Mouse (Mus musculus) limb, embryonic 14.5 days (tissue): Measurements from ENCODE around the gene Tmem131. TPM values are rescaled to one million over a fixed set of nuclear protein-coding genes. Genes with fewer than 3 reads are reported as not detected.

ENCODE experiments used
- ATAC-seq: fragments of 200-750 bp; cut with Nextera tagmentation; 2 replicates; pipeline ENCODE4 v1.8.0; 2017; ENCODE audit warnings: low read depth, moderate number of reproducible peaks, moderate TSS enrichment; ENCODE audit not compliant: low FRiP score
- DNase-seq: peaks from one replicate; pipeline ENCODE4 v3.0.0-alpha.2; 2015; ENCODE audit warnings: low spot score
- H3K27ac ChIP-seq: fragments of 300-500 bp; sonication (generic); replicated peaks from 2 replicates; pipeline ENCODE4 v1.5.1; 2014; ENCODE audit warnings: low read depth, mild to moderate bottlenecking, low read length, moderate library complexity, mixed read lengths
- H3K27me3 ChIP-seq: fragments of 300-500 bp; sonication (generic); 2 replicates; pipeline ENCODE4 v1.6.1; 2014; ENCODE audit warnings: low read length, mixed read lengths; ENCODE audit not compliant: control insufficient read depth, insufficient read depth
- H3K36me3 ChIP-seq: fragments of 300-500 bp; sonication (generic); 2 replicates; pipeline ENCODE4 v1.6.1; 2014; ENCODE audit warnings: mild to moderate bottlenecking, low read length, moderate library complexity, mixed read lengths; ENCODE audit not compliant: control insufficient read depth, insufficient read depth
- H3K4me1 ChIP-seq: fragments of 300-500 bp; sonication (generic); 2 replicates; pipeline ENCODE4 v1.6.1; 2014; ENCODE audit warnings: antibody characterized with exemption, low read length, mixed read lengths; ENCODE audit not compliant: control insufficient read depth, insufficient read depth
- H3K4me2 ChIP-seq: fragments of 300-500 bp; sonication (generic); replicated peaks from 2 replicates; pipeline ENCODE4 v1.6.1; 2014; ENCODE audit warnings: low read depth, mild to moderate bottlenecking, low read length, moderate library complexity; ENCODE audit not compliant: severe bottlenecking
- H3K4me3 ChIP-seq: fragments of 300-500 bp; sonication (generic); replicated peaks from 2 replicates; pipeline ENCODE4 v1.5.1; 2014; ENCODE audit warnings: low read length
- H3K9ac ChIP-seq: fragments of 300-500 bp; sonication (generic); 2 replicates; pipeline ENCODE4 v1.6.1; 2014; ENCODE audit warnings: mild to moderate bottlenecking, low read depth, low read length, moderate library complexity; ENCODE audit not compliant: severe bottlenecking
- H3K9me3 ChIP-seq: fragments of 300-500 bp; sonication (generic); 2 replicates; pipeline ENCODE4 v1.6.1; 2016; ENCODE audit warnings: low read length; ENCODE audit not compliant: control insufficient read depth
- POLR2A ChIP-seq: fragments of 200-500 bp; IDR thresholded peaks from 2 replicates; pipeline ENCODE4 v1.8.0; 2012; ENCODE audit warnings: inconsistent platforms, mild to moderate bottlenecking, moderate library complexity, borderline replicate concordance; ENCODE audit not compliant: insufficient read depth, insufficient read length; ENCODE audit errors: extremely low read depth
- WGBS: fragments of 180-500 bp; shearing (Covaris S2); extraction: QIAGEN DNeasy Blood & Tissue Kit; methylation state at CpG from one replicate; pipeline ENCODE4 v1.1.7; 2014; 5-methylcytosine and 5-hydroxymethylcytosine counted together
- polyA plus RNA-seq, 2 experiments: library from polyadenylated mRNA; depleted of rRNA in 1 of 2; stranded (reverse) in 1 of 2; unstranded in 1 of 2; fragments of >200 nt; fragmentation: Nextera tagmentation in 1 of 2; extraction: Ambion mirVana in 1 of 2; gene quantifications; 2 replicates each; pipeline versions ENCODE4 v1.2.1 to v1.2.3; 2012 to 2014

Gene Tmem131
- polyA plus RNA-seq, 2 experiments = 22.5 to 42.3 TPM

GRCm38 (mm10) chr1:36848036-36848435, 95.4 kb downstream of the Tmem131 start:
- H3K27ac ChIP-seq = no peak overlapping the region
- H3K4me3 ChIP-seq = no peak overlapping the region
- no peaks in the 10 kb centered on the region for H3K4me1 ChIP-seq
- 86% methylated on average over 1 of the region's 1 CpGs for WGBS
- H3K36me3 ChIP-seq = no peaks in the 10 kb centered on the region
- TF ChIP-seq POLR2A = no peak
- DNase-seq = no peak
- no peak overlapping the region for H3K9ac ChIP-seq
- ATAC-seq = no peak
- H3K9me3 ChIP-seq = no peaks in the 10 kb centered on the region
- H3K4me2 ChIP-seq = no peak overlapping the region
- H3K27me3 ChIP-seq = no peaks in the 10 kb centered on the region

DNA sequence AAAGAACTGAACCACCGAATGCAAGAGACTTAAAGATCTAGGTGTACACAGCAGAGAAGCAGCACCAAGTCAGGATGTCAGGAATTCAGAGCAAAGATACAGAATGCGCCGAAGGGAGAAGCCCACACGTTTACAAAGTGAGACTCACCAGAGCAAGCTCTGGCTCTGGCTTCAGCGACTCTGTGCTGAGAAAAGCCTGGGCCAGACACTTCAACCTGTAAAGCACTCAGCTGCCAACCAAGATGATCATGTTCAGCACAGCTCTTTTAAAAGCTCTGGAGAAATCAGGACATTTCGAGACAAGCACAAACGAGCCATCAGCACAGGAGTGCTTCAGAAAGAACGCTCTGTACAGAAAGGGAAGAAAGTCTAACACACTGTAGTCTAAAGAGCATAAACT, 96.2 kb downstream of the Tmem131 start:
- ATAC-seq (no peak), DNase-seq (no peak)
- Histone ChIP-seq H3K9me3 (no peaks in the 10 kb centered on the region), H3K4me1 (no peaks in the 10 kb centered on the region), H3K9ac (no peak overlapping the region), H3K4me3 (no peak overlapping the region), H3K4me2 (no peak overlapping the region), H3K27me3 (no peaks in the 10 kb centered on the region), H3K36me3 (no peaks in the 10 kb centered on the region), H3K27ac (no peak overlapping the region)
- WGBS = 83% methylated on average over 8 of the region's 8 CpGs
- no peak for TF ChIP-seq POLR2A

DNA sequence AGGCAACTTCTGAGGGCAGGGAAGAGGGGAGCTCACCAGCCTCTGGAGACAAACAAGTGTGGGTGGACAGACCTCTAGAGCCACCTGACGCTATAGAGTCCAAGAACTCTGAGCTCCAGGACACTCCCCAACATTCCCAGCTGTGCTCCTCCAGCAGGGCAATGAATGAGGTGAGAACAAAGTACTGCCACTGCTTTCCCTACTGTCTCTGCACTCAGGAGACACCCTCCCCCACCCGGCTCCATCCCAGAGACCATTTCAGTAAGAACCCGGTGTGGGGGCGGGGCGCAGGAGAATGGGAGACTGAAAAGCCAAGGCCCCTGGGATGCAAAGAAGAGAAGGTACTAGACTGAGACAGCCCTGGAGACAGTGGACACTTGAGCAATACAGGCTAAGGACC, 98.4 kb downstream of the Tmem131 start:
- Histone ChIP-seq H3K4me2 (no peak overlapping the region), H3K36me3 (peaks cover 6% of the 10 kb centered on the region; the same call in 1 of the 2 replicates), H3K4me1 (no peaks in the 10 kb centered on the region), H3K9ac (no peak overlapping the region), H3K27ac (no peak overlapping the region), H3K4me3 (no peak overlapping the region), H3K27me3 (no peaks in the 10 kb centered on the region), H3K9me3 (no peaks in the 10 kb centered on the region)
- WGBS = 35% methylated on average over 5 of the region's 5 CpGs
- TF ChIP-seq POLR2A = no peak
- no peak; the same call in 1 of the 2 replicates for ATAC-seq
- no peak for DNase-seq

DNA sequence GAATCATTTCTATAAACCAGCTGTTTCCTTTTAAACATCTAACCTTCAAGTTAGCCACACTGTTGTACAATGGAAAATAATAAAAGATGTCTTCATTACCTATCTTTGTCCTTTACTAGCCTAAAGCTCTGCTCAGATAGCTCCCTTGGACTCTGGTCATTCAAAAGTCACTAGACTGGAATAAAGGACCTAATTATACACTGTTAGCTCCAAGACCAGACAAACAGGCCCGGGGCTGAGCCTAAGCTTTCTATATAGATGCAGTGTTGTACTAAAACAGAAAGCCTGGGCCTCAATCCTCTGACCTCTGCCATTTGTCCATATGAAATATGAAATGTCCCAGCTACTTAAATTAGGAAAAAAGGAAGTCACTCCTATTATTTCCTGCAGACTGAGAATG, 101.7 kb downstream of the Tmem131 start:
- Histone ChIP-seq H3K9ac (no peak overlapping the region), H3K4me3 (no peak overlapping the region), H3K4me2 (no peak overlapping the region), H3K4me1 (no peaks in the 10 kb centered on the region), H3K27me3 (no peaks in the 10 kb centered on the region), H3K9me3 (no peaks in the 10 kb centered on the region), H3K27ac (no peak overlapping the region), H3K36me3 (peaks cover 25% of the 10 kb centered on the region)
- DNase-seq (no peak), ATAC-seq (no peak)
- no peak for TF ChIP-seq POLR2A
- WGBS = 80% methylated on average over 1 of the region's 1 CpGs

DNA sequence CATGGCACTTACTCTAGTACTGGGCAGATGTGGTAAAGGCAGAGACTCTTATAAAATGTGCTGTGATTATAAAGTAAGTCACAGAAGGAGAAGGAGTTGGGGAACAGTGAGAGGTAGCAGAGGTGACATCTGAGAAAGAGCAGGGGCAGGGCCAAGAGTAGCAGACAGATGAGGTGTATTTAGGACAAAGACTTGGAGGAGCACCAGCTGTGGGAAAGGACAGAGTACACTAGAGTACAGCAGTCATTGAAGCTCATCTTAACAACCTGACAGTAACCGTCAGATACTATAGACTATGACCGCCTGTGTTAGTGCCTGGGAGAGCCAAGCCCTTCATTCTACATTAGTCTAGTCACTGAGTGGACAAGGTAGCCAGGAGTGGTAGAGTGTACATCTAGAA, 102.5 kb downstream of the Tmem131 start:
- 81% methylated on average over 2 of the region's 2 CpGs for WGBS
- ATAC-seq (no peak), DNase-seq (no peak)
- H3K9me3 ChIP-seq = no peaks in the 10 kb centered on the region
- H3K27ac ChIP-seq = no peak overlapping the region
- H3K9ac ChIP-seq = no peak overlapping the region
- no peak for TF ChIP-seq POLR2A
- H3K4me1 ChIP-seq = no peaks in the 10 kb centered on the region
- H3K4me2 ChIP-seq = no peak overlapping the region
- H3K4me3 ChIP-seq = no peak overlapping the region
- peaks cover 33% of the 10 kb centered on the region for H3K36me3 ChIP-seq
- H3K27me3 ChIP-seq = no peaks in the 10 kb centered on the region

GRCm38 (mm10) chr1:36839858-36840257, 103.6 kb downstream of the Tmem131 start:
- ATAC-seq (no peak), DNase-seq (no peak)
- H3K9me3 ChIP-seq = no peaks in the 10 kb centered on the region
- no peak for TF ChIP-seq POLR2A
- H3K36me3 ChIP-seq = peaks cover 34% of the 10 kb centered on the region
- no peak overlapping the region for H3K4me2 ChIP-seq
- 86% methylated on average over 3 of the region's 3 CpGs for WGBS
- H3K27me3 ChIP-seq = no peaks in the 10 kb centered on the region
- no peak overlapping the region for H3K4me3 ChIP-seq
- no peak overlapping the region for H3K9ac ChIP-seq
- no peak overlapping the region for H3K27ac ChIP-seq
- H3K4me1 ChIP-seq = no peaks in the 10 kb centered on the region
